In the genomic region with DNA sequence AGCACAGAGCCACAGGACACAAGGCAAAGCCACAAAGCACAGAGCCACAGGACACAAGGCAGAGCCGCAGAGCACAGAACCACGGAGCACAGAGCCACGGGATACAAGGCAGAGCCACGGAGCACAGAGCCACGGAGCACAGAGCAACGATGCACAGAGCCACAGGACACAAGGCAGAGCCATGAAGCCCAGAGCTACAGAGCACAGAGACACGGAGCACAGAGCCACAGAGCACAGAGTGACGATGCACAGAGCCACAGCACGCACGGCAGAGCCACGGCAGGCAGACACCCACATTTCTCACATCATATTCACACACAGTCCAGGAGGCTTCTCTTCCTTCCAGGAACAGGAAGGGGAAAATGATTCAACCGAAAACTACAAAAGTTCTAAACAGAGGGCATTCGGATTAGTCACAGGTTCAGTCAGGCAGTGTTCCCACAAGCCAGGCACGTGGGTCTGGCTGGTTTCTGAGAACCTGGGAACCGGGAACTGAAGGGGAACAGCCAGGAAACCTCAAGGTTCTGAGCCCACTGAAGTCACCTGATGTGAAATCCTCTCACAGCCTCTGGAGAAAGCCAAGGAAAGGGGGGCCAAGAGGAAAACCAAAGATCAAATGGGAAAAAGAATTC, we compare ENCODE assay signal across 17 mouse cellular contexts. TPM values are rescaled to one million over a fixed set of nuclear protein-coding genes. Genes with fewer than 3 reads are reported as not detected.
DNase-seq lines count a peak whose midpoint lies in the region; ATAC-seq and TF ChIP-seq lines count a peak whose summit lies in the region.
"Had no signal": no experiment of that assay in that cellular context is flagged by ENCODE, and none has a peak within 500 bp of the region (broad histone marks: within the 10 kb centered on the region; RNA-seq: fewer than 3 reads in every experiment).

No protein-coding gene starts in this region.

- 67% methylated on average over 15 of the region's 15 CpGs for WGBS in kidney, adult 2 months
- 91% methylated on average over 15 of the region's 15 CpGs for WGBS in hindbrain, postnatal 0 days

- H3K27ac ChIP-seq in kidney, adult 2 months (ENCODE audit: insufficient read depth, low read depth, low read length) = no peak overlapping the region
- no peak overlapping the region for H3K27ac ChIP-seq in hindbrain, postnatal 0 days
- H3K27ac ChIP-seq: heart, embryonic 10.5 days; intestine, embryonic 15.5 days; limb, embryonic 15.5 days; midbrain, embryonic 15.5 days; stomach, embryonic 15.5 days had no signal

- no peak for TF ChIP-seq CTCF in kidney, adult 2 months (conservative IDR thresholded peaks at IDR 0.05; ENCODE audit: insufficient read depth, insufficient read length, low read depth, low read length)
- no peak for TF ChIP-seq CTCF in C2C12 (IDR thresholded peaks at IDR 0.05; ENCODE audit: control insufficient read depth, insufficient read depth, insufficient read length)
- no peak for TF ChIP-seq CTCF in hindbrain, postnatal 0 days (IDR thresholded peaks at IDR 0.05; ENCODE audit: low read depth)

- no peak overlapping the region for H3K4me2 ChIP-seq in hindbrain, postnatal 0 days (ENCODE audit: low read depth, low read length)
- H3K4me2 ChIP-seq: intestine, embryonic 15.5 days; limb, embryonic 15.5 days; midbrain, embryonic 15.5 days; stomach, embryonic 15.5 days had no signal

- no peaks in the 10 kb centered on the region for H3K9me3 ChIP-seq in hindbrain, postnatal 0 days (ENCODE audit: low read length)
- H3K9me3 ChIP-seq: G1E; heart, embryonic 10.5 days; intestine, embryonic 15.5 days; limb, embryonic 15.5 days; midbrain, embryonic 15.5 days; stomach, embryonic 15.5 days had no signal

- peaks cover 23% of the 10 kb centered on the region for H3K79me2 ChIP-seq in C2C12 (ENCODE audit: control insufficient read depth, insufficient read depth)

- H3K36me3 ChIP-seq in kidney, adult 2 months (ENCODE audit: control insufficient read depth, insufficient read depth, low read length) = no peaks in the 10 kb centered on the region
- H3K36me3 ChIP-seq in C2C12 (ENCODE audit: control insufficient read depth, insufficient read depth) = no peaks in the 10 kb centered on the region
- no peaks in the 10 kb centered on the region for H3K36me3 ChIP-seq in hindbrain, postnatal 0 days (ENCODE audit: insufficient read depth, low read length)
- H3K36me3 ChIP-seq: heart, embryonic 10.5 days; intestine, embryonic 15.5 days; limb, embryonic 15.5 days; midbrain, embryonic 15.5 days; stomach, embryonic 15.5 days had no signal

- no peaks in the 10 kb centered on the region for H3K27me3 ChIP-seq in kidney, adult 2 months (replicated peaks; ENCODE audit: control insufficient read depth, insufficient read depth, low read length)
- no peaks in the 10 kb centered on the region for H3K27me3 ChIP-seq in C2C12 (ENCODE audit: control insufficient read depth, insufficient read depth, insufficient read length)
- H3K27me3 ChIP-seq in hindbrain, postnatal 0 days (ENCODE audit: insufficient read depth, low read length) = no peaks in the 10 kb centered on the region
- H3K27me3 ChIP-seq: intestine, embryonic 15.5 days; limb, embryonic 15.5 days; midbrain, embryonic 15.5 days; stomach, embryonic 15.5 days had no signal

- peaks cover 10% of the 10 kb centered on the region for H3K79me3 ChIP-seq in C2C12 (ENCODE audit: low read depth)

- H3K9ac ChIP-seq in hindbrain, postnatal 0 days (replicated peaks; ENCODE audit: low read length) = no peak overlapping the region
- H3K9ac ChIP-seq: intestine, embryonic 15.5 days; limb, embryonic 15.5 days; midbrain, embryonic 15.5 days; stomach, embryonic 15.5 days had no signal

- TF ChIP-seq POLR2A in kidney, adult 2 months (IDR thresholded peaks at IDR 0.05; ENCODE audit: low read depth, low read length) = no peak

- peaks cover 5% of the 10 kb centered on the region for H3K4me1 ChIP-seq in kidney, adult 2 months (ENCODE audit: control insufficient read depth, insufficient read depth, low read length)
- no peaks in the 10 kb centered on the region for H3K4me1 ChIP-seq in hindbrain, postnatal 0 days (ENCODE audit: insufficient read depth, low read length)

- H3ac ChIP-seq in C2C12 (ENCODE audit: control insufficient read depth, insufficient read length, low read depth) = no peak overlapping the region

- no peak for ATAC-seq in hindbrain, postnatal 0 days
- ATAC-seq: forebrain, embryonic 16.5 days; intestine, embryonic 15.5 days; midbrain, embryonic 15.5 days had no signal

- peak; percentile 84 for DNase-seq in kidney, adult 2 months
- DNase-seq in kidney, adult 11 months = no peak
- DNase-seq in 3134 (ENCODE audit: extremely low read depth, insufficient read length, low spot score) = peak; percentile 56
- DNase-seq in adrenal gland, postnatal 14 days = peak; percentile 41
- no peak for DNase-seq in cerebellum, adult 9-10 months
- DNase-seq in hindbrain, postnatal 0 days (ENCODE audit: low spot score) = no peak
- DNase-seq: gastrocnemius, postnatal 25 days; lung, postnatal 4 days; thymus, postnatal 25 days had no signal

- no peak overlapping the region for H3K4me3 ChIP-seq in kidney, adult 2 months (ENCODE audit: insufficient read depth, low read depth, low read length)
- no peak overlapping the region for H3K4me3 ChIP-seq in C2C12 (ENCODE audit: insufficient read depth, poor library complexity, severe bottlenecking)
- H3K4me3 ChIP-seq in hindbrain, postnatal 0 days (ENCODE audit: low read length) = no peak overlapping the region
- H3K4me3 ChIP-seq: heart, embryonic 10.5 days; intestine, embryonic 15.5 days; limb, embryonic 15.5 days; midbrain, embryonic 15.5 days; stomach, embryonic 15.5 days had no signal

TF ChIP-seq in C2C12, 6 proteins besides CTCF, POLR2A, EP300 and RAD21:
- no peak for TF ChIP-seq MYOD1 (IDR thresholded peaks at IDR 0.05; ENCODE audit: control insufficient read depth, insufficient read length, low read depth)
- TF ChIP-seq CEBPB (IDR thresholded peaks at IDR 0.05; ENCODE audit: low read depth) = no peak
- TF ChIP-seq MAX (IDR thresholded peaks at IDR 0.05) = no peak
- TF ChIP-seq FOSL1 (IDR thresholded peaks at IDR 0.05; ENCODE audit: insufficient read depth, low read length, poor library complexity, severe bottlenecking) = no peak
- TF ChIP-seq MYOG (IDR thresholded peaks at IDR 0.05; ENCODE audit: control insufficient read depth, extremely low read depth, insufficient read length) = no peak
- TF ChIP-seq USF1 (IDR thresholded peaks at IDR 0.05; ENCODE audit: low read depth) = peak; percentile 71

RNA-seq across cellular contexts. Expression of gene Rell1, which starts 15.2 kb away (rescaled TPM):
- polyA plus RNA-seq in kidney, adult 2 months (2012; rRNA removed) = 6.8 TPM in 2 replicates
- 11.8 TPM for polyA plus RNA-seq in C2C12 (2012; fragmentation: generic; extraction: Trizol)
- total RNA-seq in adrenal gland, postnatal 14 days (2021) = 46.5 and 50.0 TPM in 2 replicates
- total RNA-seq in hindbrain, postnatal 0 days (2014; rRNA removed) = 2.5 and 4.0 TPM in 2 replicates
- polyA plus RNA-seq in hindbrain, postnatal 0 days (2015; fragmentation: Nextera tagmentation; extraction: Ambion mirVana) = 7.6 and 7.9 TPM in 2 replicates

Comparison
In these comparisons a context has a peak if more than half of its experiments do, and no peak if none do; other contexts are left out.
1. DNase-seq: peak in kidney, adult 2 months (single experiment), 3134 (single experiment) and adrenal gland, postnatal 14 days (single experiment); none in kidney, adult 11 months (single experiment), cerebellum, adult 9-10 months (single experiment) and hindbrain, postnatal 0 days (single experiment).